8 mouse cellular contexts compared by ENCODE assay signal in genomic region chr19:8736160-8736467, GRCm38 (mm10). TPM values are rescaled to one million over a fixed set of nuclear protein-coding genes. Genes with fewer than 3 reads are reported as not detected.
DNase-seq lines count a peak whose midpoint lies in the region; ATAC-seq lines count a peak whose summit lies in the region.

No protein-coding gene starts in this region.

- peaks cover 27% of the 10 kb centered on the region for H3K36me3 ChIP-seq in heart, embryonic 16.5 days (ENCODE audit: control insufficient read depth, insufficient read depth)
- peaks cover 35% of the 10 kb centered on the region for H3K36me3 ChIP-seq in hindbrain, embryonic 10.5 days
- H3K36me3 ChIP-seq in midbrain, embryonic 11.5 days (ENCODE audit: control insufficient read depth, insufficient read depth, low read length) = peaks cover 8% of the 10 kb centered on the region; the same call in 1 of the 2 replicates

- peak overlapping the region; percentile 88 for H3K9ac ChIP-seq in heart, embryonic 16.5 days (ENCODE audit: low read length)
- peak overlapping the region; percentile 73 for H3K9ac ChIP-seq in midbrain, embryonic 11.5 days (ENCODE audit: low read length)

- no peaks in the 10 kb centered on the region for H3K27me3 ChIP-seq in heart, embryonic 16.5 days (ENCODE audit: control insufficient read depth, insufficient read depth, low read length)
- no peaks in the 10 kb centered on the region for H3K27me3 ChIP-seq in hindbrain, embryonic 10.5 days (ENCODE audit: insufficient read depth, poor library complexity, severe bottlenecking)
- no peaks in the 10 kb centered on the region for H3K27me3 ChIP-seq in midbrain, embryonic 11.5 days (ENCODE audit: control insufficient read depth, insufficient read depth, low read length)

- no peaks in the 10 kb centered on the region for H3K9me3 ChIP-seq in heart, embryonic 16.5 days (replicated peaks; ENCODE audit: control insufficient read depth, low read length)
- H3K9me3 ChIP-seq in hindbrain, embryonic 10.5 days = no peaks in the 10 kb centered on the region
- H3K9me3 ChIP-seq in midbrain, embryonic 11.5 days (ENCODE audit: control insufficient read depth, low read length) = no peaks in the 10 kb centered on the region

- H3K4me1 ChIP-seq in heart, embryonic 16.5 days (ENCODE audit: control insufficient read depth, insufficient read depth, low read length) = peaks cover 15% of the 10 kb centered on the region
- peaks cover 22% of the 10 kb centered on the region for H3K4me1 ChIP-seq in hindbrain, embryonic 10.5 days (replicated peaks)
- H3K4me1 ChIP-seq in midbrain, embryonic 11.5 days (ENCODE audit: control insufficient read depth, insufficient read depth, low read length) = peaks cover 11% of the 10 kb centered on the region

- whole genome bisulfite sequencing in heart, embryonic 16.5 days = 1% methylated on average over 11 of the region's 11 CpGs
- 2% methylated on average over 11 of the region's 11 CpGs for WGBS in hindbrain, embryonic 10.5 days
- 2% methylated on average over 11 of the region's 11 CpGs for WGBS in midbrain, embryonic 11.5 days

- H3K4me3 ChIP-seq in heart, embryonic 16.5 days (ENCODE audit: low read length) = peak overlapping the region; percentile 62
- peak overlapping the region; percentile 96 for H3K4me3 ChIP-seq in hindbrain, embryonic 10.5 days
- H3K4me3 ChIP-seq in midbrain, embryonic 11.5 days (ENCODE audit: low read depth, low read length) = peak overlapping the region; percentile 87

- peak overlapping the region; percentile 96 for H3K4me2 ChIP-seq in heart, embryonic 16.5 days (ENCODE audit: low read depth, low read length)
- peak overlapping the region; percentile 87 for H3K4me2 ChIP-seq in midbrain, embryonic 11.5 days

- no peak overlapping the region for H3K27ac ChIP-seq in heart, embryonic 16.5 days (ENCODE audit: low read length)
- H3K27ac ChIP-seq in hindbrain, embryonic 10.5 days = peak overlapping the region; percentile 84
- H3K27ac ChIP-seq in midbrain, embryonic 11.5 days (ENCODE audit: low read depth, low read length) = no peak overlapping the region

- no peak for DNase-seq in heart, postnatal 4 days
- peak; percentile 85 for DNase-seq in R1 (ENCODE audit: low read depth, low spot score)
- no peak for DNase-seq in hindbrain, embryonic 10.5 days (ENCODE audit: low spot score)
- no peak for DNase-seq in midbrain, embryonic 11.5 days (ENCODE audit: low spot score, missing footprints)
- DNase-seq in layer of hippocampus, adult 11-12 months (ENCODE audit: low spot score) = no peak
- no peak for DNase-seq in adrenal gland, postnatal 36 days
- DNase-seq in cerebellum, adult 8-10 months = no peak

- peak; percentile 43 for ATAC-seq in heart, embryonic 16.5 days (replicated peaks; ENCODE audit: extremely low read depth, insufficient read depth, low FRiP score)
- ATAC-seq in midbrain, embryonic 11.5 days (ENCODE audit: low FRiP score) = peak; percentile 62

RNA-seq across cellular contexts. Expression of gene Wdr74, which starts 0.5 kb away (rescaled TPM):
- 53.5 and 54.9 TPM in 2 replicates for polyA plus RNA-seq in heart, embryonic 16.5 days (2015; fragmentation: Nextera tagmentation; extraction: Ambion mirVana)
- total RNA-seq in heart, postnatal 4 days (2021) = 10 to 100 TPM; 30.3 to 31.1 TPM
- 112 and 115 TPM in 2 replicates for polyA plus RNA-seq in hindbrain, embryonic 10.5 days (2016; fragmentation: Nextera tagmentation; extraction: Ambion mirVana)
- polyA plus RNA-seq in midbrain, embryonic 11.5 days (2014; fragmentation: Nextera tagmentation; extraction: Ambion mirVana) = 74.2 and 83.7 TPM in 2 replicates
- total RNA-seq in adrenal gland, postnatal 36 days (2021) = 10 to 100 TPM; 52.3 to 71.2 TPM

RNA-seq across cellular contexts. Expression of gene 1700092M07Rik, which starts 4.4 kb away (rescaled TPM):
- 0.63 and 0.74 TPM in 2 replicates for polyA plus RNA-seq in heart, embryonic 16.5 days (2015; fragmentation: Nextera tagmentation; extraction: Ambion mirVana)
- not detected for total RNA-seq in heart, postnatal 4 days (2021)
- polyA plus RNA-seq in hindbrain, embryonic 10.5 days (2016; fragmentation: Nextera tagmentation; extraction: Ambion mirVana) = 2.8 and 2.9 TPM in 2 replicates
- 1.5 and 2.7 TPM in 2 replicates for polyA plus RNA-seq in midbrain, embryonic 11.5 days (2014; fragmentation: Nextera tagmentation; extraction: Ambion mirVana)
- 1 to 10 TPM in 1 of 2 experiments, under 1 TPM in 1; 0.82 to 1.0 TPM for total RNA-seq in adrenal gland, postnatal 36 days (2021)

RNA-seq across cellular contexts. Expression of gene Stx5a, which starts 5.1 kb away (rescaled TPM):
- 91.5 and 91.7 TPM in 2 replicates for polyA plus RNA-seq in heart, embryonic 16.5 days (2015; fragmentation: Nextera tagmentation; extraction: Ambion mirVana)
- total RNA-seq in heart, postnatal 4 days (2021) = 10 to 100 TPM; 43.4 to 48.5 TPM
- polyA plus RNA-seq in hindbrain, embryonic 10.5 days (2016; fragmentation: Nextera tagmentation; extraction: Ambion mirVana) = 95.6 and 106 TPM in 2 replicates
- 85.6 and 94.7 TPM in 2 replicates for polyA plus RNA-seq in midbrain, embryonic 11.5 days (2014; fragmentation: Nextera tagmentation; extraction: Ambion mirVana)
- total RNA-seq in adrenal gland, postnatal 36 days (2021) = 10 to 100 TPM; 83.6 to 92.9 TPM

RNA-seq across cellular contexts. Expression of gene Slc3a2, which starts 12.9 kb away (rescaled TPM):
- 66.4 and 68.8 TPM in 2 replicates for polyA plus RNA-seq in heart, embryonic 16.5 days (2015; fragmentation: Nextera tagmentation; extraction: Ambion mirVana)
- 10 to 100 TPM; 62.4 to 66.3 TPM for total RNA-seq in heart, postnatal 4 days (2021)
- 128 and 146 TPM in 2 replicates for polyA plus RNA-seq in hindbrain, embryonic 10.5 days (2016; fragmentation: Nextera tagmentation; extraction: Ambion mirVana)
- polyA plus RNA-seq in midbrain, embryonic 11.5 days (2014; fragmentation: Nextera tagmentation; extraction: Ambion mirVana) = 139 and 142 TPM in 2 replicates
- 100 to 1,000 TPM; 354 to 445 TPM for total RNA-seq in adrenal gland, postnatal 36 days (2021)

RNA-seq across cellular contexts. Expression of gene Nxf1, which starts 20.8 kb away (rescaled TPM):
- polyA plus RNA-seq in heart, embryonic 16.5 days (2015; fragmentation: Nextera tagmentation; extraction: Ambion mirVana) = 134 and 145 TPM in 2 replicates
- total RNA-seq in heart, postnatal 4 days (2021) = 10 to 100 TPM; 82.1 to 86.1 TPM
- polyA plus RNA-seq in hindbrain, embryonic 10.5 days (2016; fragmentation: Nextera tagmentation; extraction: Ambion mirVana) = 233 and 249 TPM in 2 replicates
- polyA plus RNA-seq in midbrain, embryonic 11.5 days (2014; fragmentation: Nextera tagmentation; extraction: Ambion mirVana) = 209 and 235 TPM in 2 replicates
- total RNA-seq in adrenal gland, postnatal 36 days (2021) = 100 to 1,000 TPM in 1 of 2 experiments, 10 to 100 TPM in 1; 94.7 to 144 TPM
